Mouse (Mus musculus) midbrain, embryonic 13.5 days (tissue): ENCODE data around the gene St8sia2. TPM values are rescaled to one million over a fixed set of nuclear protein-coding genes. Genes with fewer than 3 reads are reported as not detected.
"Not testable (repeated sequence)": the region's sequence is repeated elsewhere in the genome, so short reads cannot be mapped to it uniquely, and the experiment has no call there.

Experiments
- ATAC-seq: fragments of 200-750 bp; cut with Nextera tagmentation; 2 replicates; pipeline ENCODE4 v1.8.0; 2017; ENCODE audit warnings: mild to moderate bottlenecking, moderate TSS enrichment, moderate library complexity
- H3K27ac ChIP-seq: fragments of 300-500 bp; sonication (generic); 2 replicates; pipeline ENCODE4 v1.5.1; 2015; ENCODE audit warnings: inconsistent platforms, mild to moderate bottlenecking, moderate library complexity
- H3K27me3 ChIP-seq: fragments of 300-500 bp; sonication (generic); 2 replicates; pipeline ENCODE4 v1.6.1; 2015; ENCODE audit warnings: mild to moderate bottlenecking, inconsistent platforms
- H3K36me3 ChIP-seq: fragments of 300-500 bp; sonication (generic); 2 replicates; pipeline ENCODE4 v1.6.1; 2015; ENCODE audit warnings: mild to moderate bottlenecking, inconsistent platforms
- H3K4me1 ChIP-seq: fragments of 300-500 bp; sonication (generic); replicated peaks from 2 replicates; pipeline ENCODE4 v1.6.1; 2015; ENCODE audit warnings: inconsistent platforms
- H3K4me2 ChIP-seq: fragments of 300-500 bp; sonication (generic); replicated peaks from 2 replicates; pipeline ENCODE4 v1.6.1; 2015; ENCODE audit warnings: moderate library complexity, mild to moderate bottlenecking, inconsistent platforms
- H3K4me3 ChIP-seq: fragments of 300-500 bp; sonication (generic); replicated peaks from 2 replicates; pipeline ENCODE4 v1.5.1; 2015; ENCODE audit warnings: mild to moderate bottlenecking, inconsistent platforms
- H3K9ac ChIP-seq: fragments of 300-500 bp; sonication (generic); replicated peaks from 2 replicates; pipeline ENCODE4 v1.6.1; 2015; ENCODE audit warnings: mild to moderate bottlenecking, inconsistent platforms
- H3K9me3 ChIP-seq: fragments of 300-500 bp; sonication (generic); 2 replicates; pipeline ENCODE4 v1.6.1; 2016; ENCODE audit warnings: mild to moderate bottlenecking, inconsistent platforms
- WGBS: fragments of 180-500 bp; shearing (Covaris S2); methylation state at CpG from one replicate; pipeline ENCODE4 v1.1.7; 2015; 5-methylcytosine and 5-hydroxymethylcytosine counted together
- polyA plus RNA-seq: library from polyadenylated mRNA; unstranded; fragments of >200 nt; fragmentation: Nextera tagmentation; extraction: Ambion mirVana; gene quantifications from 2 replicates; pipeline ENCODE4 v1.2.1, GENCODE M21; 2015

Gene St8sia2
- polyA plus RNA-seq, 1 experiment from 2014 or later, result 81.0 TPM

DNA sequence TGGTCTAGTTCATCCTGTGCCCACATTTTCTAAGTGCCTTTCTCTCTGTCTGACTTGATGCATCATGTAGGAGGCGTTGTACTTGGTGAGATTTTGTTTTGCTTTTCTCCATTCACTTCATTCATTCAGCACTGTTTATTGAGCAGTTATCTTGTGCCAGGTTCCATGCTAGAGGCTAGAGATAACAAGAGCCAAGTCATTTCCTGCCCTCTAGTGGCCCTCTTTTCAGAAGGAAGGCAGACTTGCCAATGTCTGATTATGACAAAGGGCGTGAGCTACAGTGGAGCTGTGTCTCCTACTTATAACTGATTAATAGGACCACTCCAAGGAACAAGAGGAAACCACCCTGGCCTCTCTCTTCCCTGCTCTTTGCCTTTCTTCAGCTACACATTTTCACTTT is 3.1 kb upstream of the St8sia2 start:
- H3K27ac ChIP-seq, result no peak overlapping the region
- 85% methylated on average over 2 of the region's 2 CpGs for WGBS

GRCm38 (mm10) chr7:74012858-74013600 is 461 bp downstream of the St8sia2 start:
- peak; percentile 55 for ATAC-seq
- Histone ChIP-seq H3K4me1 (peaks cover 48% of the 10 kb centered on the region), H3K27me3 (peaks cover 5% of the 10 kb centered on the region; the same call in 1 of the 2 replicates), H3K36me3 (no peaks in the 10 kb centered on the region), H3K9me3 (no peaks in the 10 kb centered on the region), H3K4me2 (peak overlapping the region; percentile 80), H3K4me3 (peak overlapping the region; percentile 91), H3K27ac (peak overlapping the region; percentile 99), H3K9ac (peak overlapping the region; percentile 99)
- under 1% methylated on average over 54 of the region's 70 CpGs for whole genome bisulfite sequencing

More for the DNA sequence above, 3.1 kb upstream of the St8sia2 start:
- Histone ChIP-seq H3K4me3 (no peak overlapping the region), H3K4me2 (no peak overlapping the region), H3K9ac (no peak overlapping the region), H3K4me1 (peaks cover 12% of the 10 kb centered on the region), H3K27me3 (peaks cover 9% of the 10 kb centered on the region; the same call in 1 of the 2 replicates), H3K9me3 (no peaks in the 10 kb centered on the region), H3K36me3 (no peaks in the 10 kb centered on the region)
- ATAC-seq, result no peak

GRCm38 (mm10) chr7:74011976-74012857 is 1.3 kb downstream of the St8sia2 start:
- peak; percentile 61 for ATAC-seq
- Histone ChIP-seq H3K4me2 (peak overlapping the region; percentile 80), H3K9me3 (no peaks in the 10 kb centered on the region), H3K9ac (peak overlapping the region; percentile 99), H3K4me1 (peaks cover 56% of the 10 kb centered on the region), H3K27me3 (peaks cover 5% of the 10 kb centered on the region; the same call in 1 of the 2 replicates), H3K27ac (peak overlapping the region; percentile 99), H3K36me3 (no peaks in the 10 kb centered on the region), H3K4me3 (peak overlapping the region; percentile 91)
- WGBS, result 3% methylated on average over 43 of the region's 43 CpGs

DNA sequence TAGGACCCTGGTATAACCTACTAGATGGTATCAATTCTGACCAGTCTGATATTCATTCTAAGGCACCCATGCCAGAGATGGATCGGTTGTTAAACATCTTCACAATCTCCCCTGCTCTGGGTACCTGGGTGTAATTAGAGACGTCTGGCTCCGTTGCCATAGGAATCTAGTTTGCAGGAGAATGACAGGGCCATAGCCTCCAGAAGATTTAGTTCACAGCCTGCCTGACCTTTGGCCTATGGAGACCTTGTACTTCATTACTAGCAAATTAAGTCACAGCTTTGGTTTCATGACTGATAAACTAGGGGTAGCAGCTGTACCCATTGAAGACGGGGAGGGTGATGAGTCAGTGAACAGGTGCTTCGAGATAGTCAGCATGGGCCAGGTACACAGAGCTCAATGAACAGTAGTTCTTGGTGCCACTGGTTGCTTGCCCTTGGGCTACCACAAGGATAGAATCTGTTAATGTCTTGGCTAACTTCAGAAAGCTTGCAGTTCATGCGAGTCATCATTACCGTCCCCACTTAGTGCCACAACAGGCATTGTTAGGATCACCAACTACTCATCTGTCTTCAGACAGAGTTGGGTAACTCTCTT is 4.4 kb downstream of the St8sia2 start:
- H3K27ac ChIP-seq, result no peak overlapping the region
- H3K4me3 ChIP-seq, result no peak overlapping the region
- no peak for ATAC-seq
- H3K9ac ChIP-seq, result no peak overlapping the region
- peak overlapping the region; percentile 80 for H3K4me2 ChIP-seq
- peaks cover 80% of the 10 kb centered on the region for H3K4me1 ChIP-seq
- WGBS, result 52% methylated on average over 7 of the region's 7 CpGs
- no peaks in the 10 kb centered on the region for H3K27me3 ChIP-seq
- peaks cover 11% of the 10 kb centered on the region for H3K36me3 ChIP-seq
- H3K9me3 ChIP-seq, result no peaks in the 10 kb centered on the region

DNA sequence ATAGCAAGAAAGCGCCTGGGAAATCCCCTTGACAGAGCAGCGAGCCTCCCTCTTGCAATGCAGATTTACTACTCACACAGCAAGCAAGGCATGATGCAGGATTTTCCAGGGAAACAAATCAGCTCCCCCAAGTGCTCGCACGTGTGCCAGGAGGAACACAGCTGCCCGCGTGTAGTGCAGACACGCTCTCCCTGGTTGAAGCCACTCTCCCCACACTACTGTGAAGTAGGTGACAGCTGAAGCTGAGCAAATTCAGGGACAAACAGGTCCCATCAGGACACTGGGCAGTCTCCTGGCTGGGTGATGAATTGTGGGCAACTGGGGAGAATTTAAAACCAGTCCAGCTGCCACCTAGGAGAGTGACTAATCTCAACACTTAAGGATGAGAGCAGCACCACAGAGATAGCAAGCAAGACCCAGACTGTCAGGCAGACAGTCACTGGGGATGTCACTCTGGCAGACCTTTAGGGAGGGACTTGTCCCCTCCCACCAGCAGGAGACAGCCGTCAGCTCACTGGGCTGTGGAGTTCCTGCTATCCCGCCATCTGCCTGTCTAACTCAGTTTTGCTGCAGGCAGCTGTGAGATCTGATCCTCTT is 6.6 kb downstream of the St8sia2 start:
- Histone ChIP-seq H3K9ac (peak overlapping the region; percentile 62), H3K4me2 (peak overlapping the region; percentile 45), H3K9me3 (no peaks in the 10 kb centered on the region), H3K27ac (peak overlapping the region; percentile 93), H3K36me3 (peaks cover 13% of the 10 kb centered on the region), H3K4me1 (peaks cover 78% of the 10 kb centered on the region), H3K4me3 (peak overlapping the region; percentile 17), H3K27me3 (no peaks in the 10 kb centered on the region)
- peak; percentile 79 for ATAC-seq
- WGBS, result 4% methylated on average over 9 of the region's 9 CpGs

DNA sequence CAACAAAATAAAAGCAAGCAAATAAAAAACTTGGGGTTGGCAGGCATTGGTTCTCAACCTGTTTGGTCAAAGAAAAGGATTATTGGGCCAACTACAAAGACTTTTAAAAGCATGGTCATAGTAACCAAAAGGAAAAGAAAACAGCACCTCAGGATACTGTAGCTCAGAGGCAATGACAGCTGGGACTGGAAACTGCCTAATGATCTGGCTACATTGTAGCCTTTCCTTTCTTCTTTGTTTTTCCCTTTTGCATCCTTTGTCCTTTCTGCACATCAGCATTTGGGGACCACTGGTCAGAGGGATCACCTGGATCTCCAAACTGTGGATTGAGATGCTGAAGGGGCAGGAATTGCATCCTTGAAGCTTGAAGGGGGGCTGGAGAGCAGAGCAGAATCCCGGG is 7.1 kb downstream of the St8sia2 start:
- 0% methylated on average over 1 of the region's 1 CpGs for WGBS
- Histone ChIP-seq H3K9ac (peak overlapping the region; percentile 62), H3K27me3 (no peaks in the 10 kb centered on the region), H3K9me3 (no peaks in the 10 kb centered on the region), H3K4me1 (peaks cover 74% of the 10 kb centered on the region), H3K4me2 (peak overlapping the region; percentile 45), H3K4me3 (peak overlapping the region; percentile 17; the same call in 1 of the 2 replicates), H3K27ac (peak overlapping the region; percentile 93), H3K36me3 (peaks cover 13% of the 10 kb centered on the region)
- no peak for ATAC-seq

DNA sequence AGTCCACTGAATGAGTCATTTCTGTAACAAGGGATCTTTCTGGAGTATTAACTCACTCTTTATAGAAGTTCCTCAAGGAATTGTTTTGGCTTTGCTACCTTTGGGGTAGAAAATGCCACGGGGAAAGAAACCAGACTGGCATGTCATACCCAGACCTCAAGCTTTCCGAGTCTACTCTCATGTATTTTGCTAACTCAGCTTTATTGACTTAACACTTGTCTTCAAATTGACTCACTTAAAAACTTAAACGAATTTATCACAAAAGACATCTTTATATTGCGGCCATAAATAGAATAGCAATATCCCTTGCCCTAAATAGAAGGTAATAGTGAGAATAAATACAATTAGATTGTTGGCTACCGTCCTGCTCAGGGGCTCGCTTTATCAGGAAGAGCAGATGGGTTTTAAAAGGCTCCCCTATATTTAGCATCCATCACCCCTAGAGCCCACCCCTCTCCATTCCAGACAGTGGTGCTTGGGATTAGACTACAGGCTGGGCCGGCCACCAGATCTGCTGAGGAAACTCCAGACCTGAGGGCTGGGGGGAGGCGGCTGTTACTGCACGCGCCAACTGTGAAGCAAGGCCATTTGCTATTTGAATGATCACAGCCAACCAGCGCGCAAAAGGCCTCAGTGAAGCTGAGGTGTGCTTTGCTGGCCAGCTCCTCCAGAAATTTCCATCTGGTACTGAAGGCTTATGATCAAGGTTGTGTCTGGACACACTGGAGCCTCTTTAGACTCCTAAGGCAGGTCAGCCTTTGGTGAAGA is 12.6 kb downstream of the St8sia2 start:
- Histone ChIP-seq H3K27ac (no peak overlapping the region), H3K9me3 (no peaks in the 10 kb centered on the region), H3K27me3 (no peaks in the 10 kb centered on the region), H3K36me3 (peaks cover 23% of the 10 kb centered on the region), H3K4me3 (no peak overlapping the region), H3K4me1 (peaks cover 32% of the 10 kb centered on the region), H3K9ac (no peak overlapping the region), H3K4me2 (no peak overlapping the region)
- no peak for ATAC-seq
- 92% methylated on average over 12 of the region's 12 CpGs for WGBS

GRCm38 (mm10) chr7:73989366-73989765 is 24.1 kb downstream of the St8sia2 start:
- ATAC-seq, result no peak
- H3K27me3 ChIP-seq, result no peaks in the 10 kb centered on the region
- no peak overlapping the region for H3K4me2 ChIP-seq
- H3K36me3 ChIP-seq, result peaks cover 15% of the 10 kb centered on the region
- peaks cover 10% of the 10 kb centered on the region; the same call in 1 of the 2 replicates for H3K4me1 ChIP-seq
- no peak overlapping the region for H3K4me3 ChIP-seq
- 95% methylated on average over 2 of the region's 2 CpGs for WGBS
- H3K9me3 ChIP-seq, result no peaks in the 10 kb centered on the region
- no peak overlapping the region for H3K9ac ChIP-seq
- H3K27ac ChIP-seq, result no peak overlapping the region

DNA sequence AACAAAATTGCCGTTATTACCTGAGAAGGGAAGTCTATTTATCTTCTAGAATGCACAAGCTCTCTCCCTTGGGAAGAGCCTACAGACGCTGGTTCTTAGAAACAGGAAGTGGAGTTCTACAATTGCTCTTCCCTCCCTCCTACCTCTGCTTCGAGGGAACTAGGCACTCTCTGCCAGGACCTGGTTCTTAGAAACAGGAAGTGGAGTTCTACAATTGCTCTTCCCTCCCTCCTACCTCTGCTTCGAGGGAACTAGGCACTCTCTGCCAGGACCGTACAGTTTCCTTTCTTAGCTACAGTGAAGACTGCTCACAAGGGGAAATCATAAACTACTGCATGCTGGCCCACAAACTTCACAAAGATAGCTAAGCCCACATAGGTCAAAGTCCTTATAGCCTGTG is 41.3 kb downstream of the St8sia2 start:
- not testable (repeated sequence) for H3K9ac ChIP-seq, H3K27ac ChIP-seq, H3K9me3 ChIP-seq, H3K27me3 ChIP-seq, ATAC-seq, H3K4me2 ChIP-seq, H3K4me3 ChIP-seq
- WGBS, result 91% methylated on average over 5 of the region's 5 CpGs
- peaks cover 15% of the 10 kb centered on the region for H3K4me1 ChIP-seq
- H3K36me3 ChIP-seq, result peaks cover 62% of the 10 kb centered on the region

GRCm38 (mm10) chr7:73965164-73965563 is 48.3 kb downstream of the St8sia2 start:
- H3K36me3 ChIP-seq, result peaks cover 83% of the 10 kb centered on the region
- no peak for ATAC-seq
- no peak overlapping the region for H3K9ac ChIP-seq

GRCm38 (mm10) chr7:73962431-73962830 is 51.1 kb downstream of the St8sia2 start:
- Histone ChIP-seq H3K27ac (no peak overlapping the region; the same call in 1 of the 2 replicates), H3K9me3 (no peaks in the 10 kb centered on the region), H3K27me3 (no peaks in the 10 kb centered on the region), H3K36me3 (peaks cover 93% of the 10 kb centered on the region), H3K4me3 (no peak overlapping the region), H3K9ac (no peak overlapping the region), H3K4me1 (peaks cover 4% of the 10 kb centered on the region), H3K4me2 (no peak overlapping the region)
- 0 out of 2 replicates have a peak, but pooled peaks have one; percentile 38 for ATAC-seq
- WGBS, result 86% methylated on average over 5 of the region's 5 CpGs

More at GRCm38 (mm10) chr7:73965164-73965563, 48.3 kb downstream of the St8sia2 start:
- H3K9me3 ChIP-seq, result no peaks in the 10 kb centered on the region
- H3K27me3 ChIP-seq, result no peaks in the 10 kb centered on the region
- no peak overlapping the region for H3K4me2 ChIP-seq
- H3K27ac ChIP-seq, result no peak overlapping the region
- H3K4me1 ChIP-seq, result peaks cover 4% of the 10 kb centered on the region
- 97% methylated on average over 3 of the region's 3 CpGs for WGBS
- no peak overlapping the region for H3K4me3 ChIP-seq
